Mouse (Mus musculus): ENCODE data around the gene Fuca1. TPM values are rescaled to one million over a fixed set of nuclear protein-coding genes. Genes with fewer than 3 reads are reported as not detected.

Fuca1 gene
- total and polyA plus RNA-seq, 3 experiments: 32.6 to 77.6 (median 66.5) TPM

DNA sequence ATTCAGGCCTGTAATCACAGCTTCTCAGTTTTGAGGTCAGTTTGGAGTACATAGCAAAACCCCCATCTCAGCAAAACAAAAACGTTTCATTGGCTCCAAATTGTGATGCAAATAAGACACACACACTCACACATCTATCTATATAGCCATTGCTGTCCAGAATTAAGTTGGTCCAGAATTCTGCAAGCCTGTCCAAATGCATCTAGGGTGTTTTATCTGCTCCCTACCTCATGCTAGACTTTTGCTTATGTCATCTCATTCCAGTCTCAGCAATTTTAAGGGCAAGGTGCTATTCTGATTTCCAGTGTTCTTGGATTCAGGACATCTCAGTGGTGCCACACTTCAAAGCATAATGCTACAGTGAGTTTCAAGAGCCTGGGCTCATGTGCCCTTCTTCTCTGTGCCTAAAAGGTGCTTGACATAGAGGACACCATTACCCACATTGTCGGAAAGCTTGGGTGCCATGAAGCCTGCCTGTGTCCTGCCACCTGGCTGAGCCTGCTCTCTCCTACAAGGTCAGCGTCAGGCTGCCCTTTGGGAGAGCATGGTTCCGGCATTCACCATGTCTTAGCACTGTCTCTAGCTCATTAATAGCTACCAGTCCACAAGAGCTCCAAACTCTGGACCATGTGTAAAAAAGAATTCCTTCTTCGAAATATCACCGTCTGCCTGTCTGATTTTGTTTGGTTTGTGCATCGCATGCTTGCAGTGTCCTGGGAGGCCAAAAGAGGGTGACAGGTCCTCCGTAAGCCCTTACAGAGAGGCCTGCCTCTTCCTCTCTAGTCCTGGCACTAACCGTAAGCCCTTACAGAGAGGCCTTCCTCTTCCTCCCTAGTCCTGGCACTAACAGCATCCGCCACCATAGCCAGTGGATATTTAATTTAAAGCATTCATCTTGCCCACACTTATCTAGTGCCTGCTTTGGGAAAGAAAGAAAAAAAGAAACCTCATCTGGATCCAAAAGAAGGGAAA lies 45.7 kb upstream of the Fuca1 start:
- peak overlapping the region; percentile 79 for H3K9ac ChIP-seq (ENCODE audit: insufficient read depth, low read depth)
- H3K27ac ChIP-seq (ENCODE audit: insufficient read depth, low read depth): 0 out of 2 replicates have a peak overlapping the region, but pooled peaks have one; percentile 23
- H3K79me2 ChIP-seq (replicated peaks; ENCODE audit: control insufficient read depth, extremely low read depth, insufficient read depth, poor library complexity, severe bottlenecking): peaks cover 20% of the 10 kb centered on the region
- dilution Hi-C loops (cut with MboI; ENCODE audit: extremely low pct_ligation_motif_present, extremely low pct_unique_long_range_greater_than_20kb, low sequenced_read_pairs): no loop called here
- no peak overlapping the region for H3K4me3 ChIP-seq (replicated peaks in 1 of 3; ENCODE audit: low read depth in 2 of 3, low read length in 2 of 3, poor library complexity in 1 of 3)
- peaks cover 12 to 55% of the 10 kb centered on the region in 2 experiments for H3K4me1 ChIP-seq (ENCODE audit: control insufficient read depth in 1 of 2, insufficient read depth in 2 of 2)
- H3K36me3 ChIP-seq (replicated peaks in 1 of 2; ENCODE audit: control insufficient read depth in 1 of 2, insufficient read depth in 1 of 2, low read length in 1 of 2): peaks cover 10 to 21% of the 10 kb centered on the region in 2 experiments
- no peaks in the 10 kb centered on the region for H3K27me3 ChIP-seq (replicated peaks)
- TF ChIP-seq BHLHE40 (IDR thresholded peaks at IDR 0.05; ENCODE audit: low read depth, low read length) (no peak), KAT2A (IDR thresholded peaks at IDR 0.05; ENCODE audit: insufficient replicate concordance, low read length) (no peak), SMC3 (IDR thresholded peaks at IDR 0.05; ENCODE audit: low read depth, low read length) (no peak), MAX (IDR thresholded peaks at IDR 0.05; ENCODE audit: low read length) (no peak), POLR2AphosphoS2 (IDR thresholded peaks at IDR 0.05; ENCODE audit: low read depth, low read length) (no peak), TCF12 (IDR thresholded peaks at IDR 0.05; ENCODE audit: low read depth, low read length) (no peak), CHD2 (IDR thresholded peaks at IDR 0.05; ENCODE audit: low read length) (no peak), ZC3H11A (IDR thresholded peaks at IDR 0.05; ENCODE audit: low read depth, low read length) (no peak), POLR2A (IDR thresholded peaks at IDR 0.05; ENCODE audit: low read depth, low read length) (no peak), MXI1 (IDR thresholded peaks at IDR 0.05; ENCODE audit: low read depth, low read length) (no peak), IRF4 (IDR thresholded peaks at IDR 0.05; ENCODE audit: low read depth, low read length) (no peak), HCFC1 (IDR thresholded peaks at IDR 0.05; ENCODE audit: low read depth, low read length) (no peak), MAFK (IDR thresholded peaks at IDR 0.05; ENCODE audit: insufficient replicate concordance, low read length) (no peak)
- H3K9me3 ChIP-seq (replicated peaks; ENCODE audit: low read length): no peaks in the 10 kb centered on the region
- DNase-seq (ENCODE audit: extremely low read depth): no peak
- in situ Hi-C loops (cut with MboI; ENCODE audit: low pct_ligation_motif_present, low pct_unique_long_range_greater_than_20kb, low sequenced_read_pairs): no loop called here
- H3K4me2 ChIP-seq (ENCODE audit: insufficient read depth, low read depth, poor library complexity, severe bottlenecking): no peak overlapping the region

DNA sequence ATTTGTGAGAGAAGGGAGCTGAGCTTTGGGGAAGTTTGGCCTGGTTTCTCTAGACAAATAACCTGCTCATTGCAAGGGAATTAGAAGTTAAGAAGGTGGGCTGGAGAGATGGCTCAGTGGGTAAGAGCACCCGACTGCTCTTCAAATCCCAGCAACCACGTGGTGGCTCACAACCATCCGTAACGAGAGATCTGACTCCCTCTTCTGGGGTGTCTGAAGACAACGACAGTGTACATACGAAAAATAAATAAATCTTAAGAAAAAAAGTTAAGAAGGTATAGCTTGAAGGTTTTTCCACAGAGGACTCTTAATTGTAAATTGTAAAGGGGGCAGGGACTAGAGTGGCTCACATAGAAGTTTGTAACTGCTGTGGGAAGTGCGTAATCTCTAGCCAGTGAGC lies 45.0 kb upstream of the Fuca1 start:
- Histone ChIP-seq H3K4me3 (replicated peaks in 1 of 3; ENCODE audit: low read depth in 2 of 3, low read length in 2 of 3, poor library complexity in 1 of 3) (no peak overlapping the region), H3K27me3 (replicated peaks) (no peaks in the 10 kb centered on the region), H3K4me1 (ENCODE audit: control insufficient read depth in 1 of 2, insufficient read depth in 2 of 2) (peaks cover 10 to 52% of the 10 kb centered on the region in 2 experiments), H3K4me2 (ENCODE audit: insufficient read depth, low read depth, poor library complexity, severe bottlenecking) (peak overlapping the region; percentile 83), H3K27ac (ENCODE audit: insufficient read depth, low read depth) (peak overlapping the region; percentile 84), H3K79me2 (replicated peaks; ENCODE audit: control insufficient read depth, extremely low read depth, insufficient read depth, poor library complexity, severe bottlenecking) (peaks cover 17% of the 10 kb centered on the region), H3K9me3 (replicated peaks; ENCODE audit: low read length) (no peaks in the 10 kb centered on the region), H3K9ac (ENCODE audit: insufficient read depth, low read depth) (0 out of 2 replicates have a peak overlapping the region, but pooled peaks have one; percentile 27), H3K36me3 (replicated peaks in 1 of 2; ENCODE audit: control insufficient read depth in 1 of 2, insufficient read depth in 1 of 2, low read length in 1 of 2) (peaks cover 7 to 16% of the 10 kb centered on the region in 2 experiments)
- DNase-seq (ENCODE audit: extremely low read depth): no peak
- in situ Hi-C loops (cut with MboI; ENCODE audit: low pct_ligation_motif_present, low pct_unique_long_range_greater_than_20kb, low sequenced_read_pairs): no loop called here
- dilution Hi-C loops (cut with MboI; ENCODE audit: extremely low pct_ligation_motif_present, extremely low pct_unique_long_range_greater_than_20kb, low sequenced_read_pairs): no loop called here
- TF ChIP-seq ETS1 (conservative IDR thresholded peaks at IDR 0.05; ENCODE audit: low read depth, low read length): no peak
- 0 out of 2 replicates have a peak, but pooled peaks have one; percentile 41 for TF ChIP-seq MYC (IDR thresholded peaks at IDR 0.05; ENCODE audit: low read depth, low read length)
- TF ChIP-seq MAX (IDR thresholded peaks at IDR 0.05; ENCODE audit: low read length): peak; percentile 47; the same call in 1 of the 2 replicates

All from CH12.LX (cell line).